Mouse (Mus musculus): ENCODE data around the gene Gm49416. TPM values are rescaled to one million over a fixed set of nuclear protein-coding genes. Genes with fewer than 3 reads are reported as not detected.
"Not testable (repeated sequence)": the region's sequence is repeated elsewhere in the genome, so short reads cannot be mapped to it uniquely, and the experiment has no call there.

Gene Gm49416
- total RNA-seq, 4 experiments from 2014 or later = 2.6 to 5.7 (median 2.9) TPM; not detected in 1

DNA sequence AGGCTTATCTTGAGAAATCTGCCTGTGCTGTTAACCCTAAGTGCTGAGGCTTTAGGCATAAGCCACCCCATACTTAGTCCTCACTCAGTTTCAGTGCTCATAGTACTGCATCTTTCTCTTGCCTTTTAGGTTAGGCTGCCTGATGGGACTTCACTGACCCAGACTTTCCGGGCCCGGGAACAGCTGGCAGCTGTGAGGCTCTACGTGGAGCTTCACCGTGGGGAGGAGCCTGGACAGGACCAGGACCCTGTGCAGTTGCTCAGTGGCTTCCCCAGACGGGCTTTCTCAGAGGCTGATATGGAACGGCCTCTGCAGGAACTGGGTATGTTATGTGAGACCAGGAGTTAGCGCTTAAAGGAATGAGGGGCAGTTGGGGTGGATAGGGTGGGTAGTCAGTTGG is 13.7 kb upstream of the Gm49416 start:
- DNase-seq (ENCODE audit: low spot score in 2 of 2) = no peak

DNA sequence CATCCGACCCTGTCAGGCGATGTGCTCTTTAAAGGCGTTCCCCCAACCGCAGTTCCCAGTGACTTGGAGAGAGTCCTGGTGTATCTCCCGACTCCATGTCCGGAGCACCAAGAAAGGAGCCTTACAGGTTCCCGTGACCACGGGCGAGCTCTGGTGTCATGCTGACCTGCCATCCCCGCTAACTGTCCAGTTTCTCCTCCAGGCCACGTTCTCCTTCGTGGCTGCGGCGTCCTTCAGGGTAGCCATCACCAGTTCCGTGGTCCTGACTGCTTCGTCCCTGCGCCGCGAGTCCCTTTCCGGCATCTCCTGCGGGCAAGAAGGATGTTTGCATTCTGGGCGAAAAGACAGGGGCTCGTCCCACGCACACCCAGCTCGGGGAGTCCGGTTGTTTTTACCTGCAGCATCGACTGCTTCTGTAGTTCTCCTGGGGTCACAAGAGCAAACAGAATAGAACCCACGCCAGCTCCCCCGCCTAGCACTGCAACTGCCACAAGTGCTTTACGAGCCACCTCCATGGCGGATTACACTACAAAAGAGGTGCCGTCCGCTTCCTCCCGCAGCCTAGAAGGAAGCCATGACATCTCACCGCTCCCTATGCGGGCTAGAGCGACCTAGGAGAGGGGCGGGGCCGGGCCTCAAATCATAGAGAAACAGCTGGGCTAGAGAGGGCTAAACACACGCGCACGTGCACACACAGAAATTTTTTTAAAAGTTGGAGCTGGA is 8.3 kb upstream of the Gm49416 start, which contains the start of gene Uqcc3:
Uqcc3 (minus strand) TSS at position 613 of the 723 bp plus-strand sequence.
- peak; percentile 85 for DNase-seq (ENCODE audit: low spot score in 2 of 2)

DNA sequence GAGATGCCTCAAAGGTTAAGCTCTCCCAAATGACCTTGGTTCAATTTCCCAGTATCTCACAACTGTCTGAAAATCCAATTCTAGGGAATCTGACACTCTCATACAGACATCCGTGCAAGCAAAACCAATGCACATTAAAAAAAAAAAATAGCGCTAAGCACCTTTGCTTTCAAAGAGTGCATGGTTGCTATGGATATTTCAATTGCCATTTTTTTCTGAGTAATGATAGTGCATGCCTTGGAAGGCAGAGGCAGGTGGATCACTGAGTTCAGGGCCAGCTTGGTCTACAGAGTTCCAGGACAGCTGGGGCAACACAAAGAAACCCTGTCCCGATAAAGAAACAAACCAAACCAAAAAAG is 7.7 kb upstream of the Gm49416 start:
- no peak for DNase-seq (ENCODE audit: low spot score in 2 of 2)

DNA sequence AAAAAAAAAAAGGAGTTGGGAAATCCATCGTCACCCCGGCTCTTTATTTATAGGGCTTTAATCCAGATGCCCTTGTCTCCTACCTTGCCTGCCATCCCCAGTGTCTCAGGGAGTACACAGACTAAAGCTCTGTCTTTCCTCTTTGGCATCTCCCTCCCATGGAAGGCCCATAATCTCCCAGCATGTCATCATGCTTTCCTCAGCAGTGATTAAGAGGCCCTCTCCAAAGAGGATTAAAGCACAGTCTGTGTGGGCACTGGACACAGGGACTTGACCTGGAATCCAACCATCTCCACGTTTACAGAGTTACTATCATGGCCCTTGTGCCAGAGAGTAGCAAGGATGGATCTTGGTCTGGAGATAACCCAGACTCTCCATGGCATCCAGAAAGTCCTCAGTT is 5.1 kb upstream of the Gm49416 start, which contains the start of the genes Lbhd1 and Gm49403:
Lbhd1 (plus strand) TSS at position 117 of the 400 bp plus-strand sequence.
Gm49403 (plus strand) TSS at position 315 of the 400 bp plus-strand sequence.
- no peak for DNase-seq (ENCODE audit: low spot score in 2 of 2)

DNA sequence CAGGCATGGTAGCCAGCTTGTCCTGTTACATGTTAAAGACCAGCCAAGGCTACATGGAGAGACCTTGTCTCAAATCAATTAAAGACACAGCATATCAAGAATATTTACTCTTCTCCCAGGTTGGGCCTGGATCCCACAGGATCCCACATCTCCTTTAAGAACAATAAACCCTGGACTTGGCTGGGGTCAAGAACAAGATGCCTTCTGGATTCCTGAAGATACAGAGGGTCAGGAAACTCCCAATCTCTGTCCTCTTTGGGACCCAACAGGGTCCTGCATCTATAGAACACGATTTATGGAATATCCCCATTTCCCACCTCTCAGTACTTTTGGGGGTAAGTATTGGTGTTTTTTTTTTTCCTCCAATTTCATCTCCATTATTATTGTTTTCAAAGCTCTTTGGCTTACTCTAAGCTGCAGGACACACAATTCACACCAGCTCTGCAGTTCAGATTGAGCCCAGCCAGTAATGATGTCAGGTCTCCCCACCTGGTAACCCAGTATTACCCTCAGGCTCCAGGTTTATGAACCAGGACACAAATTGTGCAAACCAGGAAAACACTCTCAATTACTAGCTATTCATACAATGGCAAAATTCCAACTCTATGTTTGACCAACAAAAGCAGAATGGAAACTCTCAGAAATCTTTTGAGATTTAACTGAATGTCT is 1.7 kb upstream of the Gm49416 start:
- no peak for DNase-seq (ENCODE audit: low spot score in 2 of 2)

- DNase-seq (ENCODE audit: low spot score in 2 of 2) = no peak
Measured at GRCm38 (mm10) chr19:8887585-8888463, 902 bp upstream of the Gm49416 start.

DNA sequence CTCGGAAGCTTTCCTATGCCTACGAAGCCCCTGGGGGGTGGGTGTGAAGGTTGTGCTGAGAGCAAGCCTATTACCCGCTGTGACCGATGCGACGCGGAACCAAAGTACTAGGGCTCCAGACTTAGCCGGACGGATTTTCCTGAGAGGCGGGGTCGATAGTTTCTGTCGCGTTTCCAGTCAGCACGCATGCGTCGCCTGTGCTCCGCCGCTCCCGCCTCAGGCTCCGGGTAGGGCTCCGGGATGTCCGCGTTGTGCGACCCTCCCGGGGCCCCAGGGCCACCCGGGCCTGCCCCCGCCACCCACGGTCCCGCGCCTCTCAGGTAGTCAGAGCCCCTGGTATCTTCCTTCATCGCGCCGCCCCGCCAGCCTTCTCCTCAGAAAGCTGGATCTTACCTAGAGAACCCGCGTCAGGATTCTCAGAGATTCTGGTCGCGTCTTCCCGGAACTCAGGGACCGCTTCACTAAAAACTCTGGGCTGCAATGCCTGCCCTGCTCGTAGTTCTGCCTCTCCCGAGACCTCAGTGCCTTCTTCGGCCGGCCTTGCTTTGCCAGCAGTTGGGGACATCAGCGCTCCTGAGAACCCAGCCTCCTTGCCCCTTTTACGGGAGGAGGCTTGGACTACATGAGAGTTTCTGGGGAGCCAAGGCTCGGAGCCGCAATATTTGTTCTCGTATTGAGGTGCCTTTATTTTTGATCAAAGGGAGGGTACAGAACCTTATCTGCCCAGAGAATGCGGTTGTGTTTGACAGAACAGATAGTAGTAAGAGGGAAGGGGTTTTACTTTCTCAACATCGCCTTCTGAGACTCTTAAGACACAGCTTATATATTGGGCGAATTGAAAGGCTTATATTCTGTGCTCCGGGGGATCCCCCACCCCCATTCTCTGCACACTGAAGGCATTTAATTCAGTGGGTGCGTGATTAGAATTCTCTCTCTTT is 4.4 kb downstream of the Gm49416 start, which contains the start of gene Ints5:
Ints5 (plus strand) TSS at position 177 of the 938 bp plus-strand sequence.
- DNase-seq (ENCODE audit: low spot score in 2 of 2) = peak; percentile 66 to 70

GRCm38 (mm10) chr19:8895397-8895960 is 6.8 kb downstream of the Gm49416 start:
- DNase-seq (ENCODE audit: low spot score in 2 of 2) = no peak

DNA sequence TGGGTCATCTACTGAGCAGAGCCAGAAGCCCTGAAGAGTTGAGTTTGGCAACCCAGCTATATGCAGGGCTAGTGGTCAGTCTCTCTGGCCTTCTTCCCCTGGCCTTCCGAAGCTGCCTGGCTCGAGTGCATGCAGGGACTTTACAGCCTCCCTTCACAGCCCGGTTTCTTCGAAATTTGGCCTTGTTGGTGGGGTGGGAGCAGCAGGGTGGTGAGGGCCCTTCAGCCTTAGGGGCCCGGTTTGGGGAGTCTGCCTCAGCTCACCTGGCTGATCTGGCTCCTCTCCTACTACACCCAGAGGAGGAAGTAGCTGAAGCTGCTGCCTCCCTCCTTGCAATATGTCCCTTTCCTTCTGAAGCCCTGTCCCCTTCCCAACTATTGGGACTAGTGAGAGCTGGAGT is 7.5 kb downstream of the Gm49416 start:
- DNase-seq (ENCODE audit: low spot score in 2 of 2) = not testable (repeated sequence)

GRCm38 (mm10) chr19:8897211-8897864 is 8.6 kb downstream of the Gm49416 start:
- DNase-seq (ENCODE audit: low spot score in 2 of 2) = not testable (repeated sequence)

- DNase-seq (ENCODE audit: low spot score in 2 of 2) = peak; percentile 91
Measured at GRCm38 (mm10) chr19:8897865-8898495, 9.3 kb downstream of the Gm49416 start, which contains the start of gene Ganab. Gene Ganab, plus strand, starts transcription at chr19:8898071.

DNA sequence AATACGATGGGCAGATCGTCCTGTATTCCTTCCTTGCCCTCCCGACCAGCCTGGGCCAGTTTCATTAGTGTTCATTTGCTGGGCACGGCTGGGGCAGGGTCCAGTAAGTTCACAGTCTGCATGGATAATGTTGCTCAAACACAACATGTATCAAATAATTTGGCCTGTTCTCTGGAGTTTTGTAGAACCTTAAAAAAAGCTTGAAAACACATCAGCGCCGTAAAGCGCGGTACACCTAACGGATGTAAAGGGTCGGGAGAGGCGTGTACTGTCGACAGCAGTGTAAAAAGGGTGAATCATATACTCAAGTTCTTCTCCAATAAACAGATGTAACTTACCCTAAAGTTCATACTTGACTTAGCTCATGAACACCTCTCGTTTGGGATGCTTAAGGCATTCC is 9.8 kb downstream of the Gm49416 start:
- no peak for DNase-seq (ENCODE audit: low spot score in 2 of 2)

DNA sequence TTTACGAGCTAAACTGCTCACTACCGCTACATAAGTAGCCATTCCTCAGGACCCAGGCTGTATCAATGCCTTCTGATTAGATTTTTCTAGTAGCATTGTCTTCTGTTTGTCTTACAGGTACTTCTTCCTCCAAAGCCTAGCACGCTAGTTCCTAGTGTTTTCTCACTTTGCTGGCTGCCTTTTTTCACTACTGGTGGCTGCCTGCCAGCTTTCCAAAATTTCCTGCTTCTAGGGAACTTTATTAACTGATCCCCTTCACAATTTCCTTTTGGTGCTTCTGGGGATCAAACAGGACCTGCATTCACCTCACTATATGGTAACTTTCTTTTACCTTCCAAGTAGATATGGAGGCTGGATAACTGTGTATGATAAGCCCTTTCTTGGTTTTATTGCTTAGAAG is 10.4 kb downstream of the Gm49416 start:
- no peak for DNase-seq (ENCODE audit: low spot score in 2 of 2)

GRCm38 (mm10) chr19:8903412-8903811 is 14.7 kb downstream of the Gm49416 start:
- no peak for DNase-seq (ENCODE audit: low spot score in 2 of 2)

DNA sequence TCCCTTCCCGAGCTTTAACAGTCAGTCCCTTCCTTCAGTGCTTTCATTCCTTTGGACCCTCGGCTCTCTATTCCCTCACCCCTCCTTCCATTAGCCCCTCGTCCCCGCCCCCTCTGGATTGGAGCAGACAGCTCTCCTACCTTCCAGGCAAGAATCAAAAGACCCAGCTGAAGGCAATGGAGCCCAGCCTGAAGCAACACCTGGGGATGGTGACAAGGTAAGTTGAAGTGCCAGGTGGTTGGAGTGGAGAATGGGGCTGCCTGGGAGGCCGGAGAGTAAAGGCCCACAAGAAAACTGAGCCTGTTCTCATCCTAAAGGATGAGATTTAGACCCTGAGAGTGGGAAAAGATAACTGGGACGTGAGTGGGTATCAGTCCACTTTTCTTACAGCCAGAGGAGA is 19.8 kb downstream of the Gm49416 start:
- no peak for DNase-seq (ENCODE audit: low spot score in 2 of 2)

GRCm38 (mm10) chr19:8911810-8912209 is 23.1 kb downstream of the Gm49416 start:
- DNase-seq (ENCODE audit: low spot score in 2 of 2) = no peak

- DNase-seq (ENCODE audit: low spot score in 2 of 2) = no peak
Measured at GRCm38 (mm10) chr19:8914212-8914611, 25.5 kb downstream of the Gm49416 start.

DNA sequence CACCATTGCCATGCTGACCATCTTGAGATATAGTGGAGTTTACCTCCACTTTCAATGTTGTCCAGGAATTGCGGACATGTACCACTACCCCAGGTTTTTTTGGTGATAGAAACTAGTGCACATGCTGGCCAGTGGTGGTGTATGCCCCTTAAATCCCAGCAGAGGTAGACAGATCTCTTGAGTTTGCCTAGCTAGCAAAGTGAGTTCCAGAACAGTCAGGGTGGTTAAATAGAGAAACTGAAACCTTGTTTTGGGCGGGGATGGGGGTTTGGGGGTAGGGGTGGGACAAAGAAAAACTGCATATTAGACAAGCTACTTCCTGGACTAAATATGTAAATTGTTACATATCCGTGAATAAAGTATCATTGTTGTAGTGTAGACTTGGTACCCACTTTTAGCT is 30.3 kb downstream of the Gm49416 start:
- no peak for DNase-seq (ENCODE audit: low spot score in 2 of 2)

- DNase-seq (ENCODE audit: low spot score in 2 of 2) = no peak
Measured at GRCm38 (mm10) chr19:8919684-8920072, 31.0 kb downstream of the Gm49416 start.

Data from gastrocnemius, adult 8-10 months (tissue).